Mouse (Mus musculus) testis, postnatal 14 days (tissue): ENCODE results near the gene Enthd1.
"Not testable (repeated sequence)": the region's sequence is repeated elsewhere in the genome, so short reads cannot be mapped to it uniquely, and the experiment has no call there.

ENCODE experiments used
- DNase-seq: peaks from one replicate; pipeline ENCODE4 v3.0.0; 2021; ENCODE audit warnings: low spot score

The Enthd1 gene

GRCm38 (mm10) chr15:80565106-80565665 is at the start of gene Enthd1:
TSS of gene Enthd1 (minus strand) at chr15:80565156.
- DNase-seq, result peak; percentile 43

GRCm38 (mm10) chr15:80613904-80614303 is 48.9 kb upstream of the Enthd1 start:
- DNase-seq, result no peak

GRCm38 (mm10) chr15:80611478-80611877 is 46.5 kb upstream of the Enthd1 start:
- DNase-seq, result no peak

GRCm38 (mm10) chr15:80610335-80610734 is 45.4 kb upstream of the Enthd1 start:
- DNase-seq, result no peak

- DNase-seq, result no peak
Measured at GRCm38 (mm10) chr15:80607970-80608369, 43.0 kb upstream of the Enthd1 start.

- no peak for DNase-seq
Measured at GRCm38 (mm10) chr15:80604026-80604425, 39.1 kb upstream of the Enthd1 start.

- no peak for DNase-seq
Measured at GRCm38 (mm10) chr15:80602487-80602886, 37.5 kb upstream of the Enthd1 start.

- DNase-seq, result no peak
Measured at GRCm38 (mm10) chr15:80601456-80601855, 36.5 kb upstream of the Enthd1 start.

GRCm38 (mm10) chr15:80599843-80600242 is 34.9 kb upstream of the Enthd1 start:
- DNase-seq, result no peak

- DNase-seq, result peak; percentile 37
Measured at GRCm38 (mm10) chr15:80599213-80599750, 34.3 kb upstream of the Enthd1 start.

GRCm38 (mm10) chr15:80598750-80599149 is 33.8 kb upstream of the Enthd1 start:
- no peak for DNase-seq

GRCm38 (mm10) chr15:80593877-80594276 is 28.9 kb upstream of the Enthd1 start:
- no peak for DNase-seq

- DNase-seq, result no peak
Measured at GRCm38 (mm10) chr15:80592737-80593136, 27.8 kb upstream of the Enthd1 start.

GRCm38 (mm10) chr15:80590641-80591040 is 25.7 kb upstream of the Enthd1 start:
- DNase-seq, result no peak

GRCm38 (mm10) chr15:80586296-80586695 is 21.3 kb upstream of the Enthd1 start:
- peak; percentile 58 for DNase-seq

GRCm38 (mm10) chr15:80582581-80583495 is 17.9 kb upstream of the Enthd1 start:
- no peak for DNase-seq

GRCm38 (mm10) chr15:80580585-80580984 is 15.6 kb upstream of the Enthd1 start:
- DNase-seq, result not testable (repeated sequence)

GRCm38 (mm10) chr15:80579121-80579520 is 14.2 kb upstream of the Enthd1 start:
- no peak for DNase-seq

GRCm38 (mm10) chr15:80577166-80577960 is 12.4 kb upstream of the Enthd1 start:
- DNase-seq, result no peak

- no peak for DNase-seq
Measured at GRCm38 (mm10) chr15:80576415-80576994, 11.5 kb upstream of the Enthd1 start.

- no peak for DNase-seq
Measured at GRCm38 (mm10) chr15:80575817-80576370, 10.9 kb upstream of the Enthd1 start.
